Mouse (Mus musculus) heart, postnatal 25 days (tissue): ENCODE measurements around the gene Cd47. TPM values are rescaled to one million over a fixed set of nuclear protein-coding genes. Genes with fewer than 3 reads are reported as not detected.

Experiments
- DNase-seq: peaks from one replicate; pipeline ENCODE4 v3.0.0; 2022; ENCODE audit warnings: low spot score
- intact Hi-C: fragments of 180-260 bp; cut with DNase I; formaldehyde crosslinking; loops from one replicate; pipeline ENCODE4 v1.15.1; 2025
- total RNA-seq, 2 experiments: library from RNA; stranded (reverse); gene quantifications; 2 replicates each; pipeline ENCODE4 v1.2.3; 2021

The Cd47 gene
- total RNA-seq, 2 experiments from 2014 or later, result 73.5 to 76.4 TPM

- no peak for DNase-seq
- intact Hi-C loops, result no loop called here
Measured at GRCm38 (mm10) chr16:49783369-49783768, 17.0 kb upstream of the Cd47 start.

GRCm38 (mm10) chr16:49786116-49786515, 14.2 kb upstream of the Cd47 start:
- DNase-seq, result no peak
- intact Hi-C loops, result no loop called here

GRCm38 (mm10) chr16:49787714-49788113, 12.6 kb upstream of the Cd47 start:
- no peak for DNase-seq
- intact Hi-C loops, result no loop called here

- no peak for DNase-seq
- intact Hi-C loops, result no loop called here
Measured at GRCm38 (mm10) chr16:49790575-49791465, 9.5 kb upstream of the Cd47 start.

GRCm38 (mm10) chr16:49792446-49792878, 7.9 kb upstream of the Cd47 start:
- intact Hi-C loops, result no loop called here
- no peak for DNase-seq

GRCm38 (mm10) chr16:49793596-49793995, 6.7 kb upstream of the Cd47 start:
- no peak for DNase-seq
- intact Hi-C loops, result no loop called here

GRCm38 (mm10) chr16:49796271-49796670, 4.1 kb upstream of the Cd47 start:
- intact Hi-C loops, result no loop called here

GRCm38 (mm10) chr16:49796954-49797353, 3.4 kb upstream of the Cd47 start:
- intact Hi-C loops, result no loop called here
- no peak for DNase-seq

More at GRCm38 (mm10) chr16:49796271-49796670, 4.1 kb upstream of the Cd47 start:
- DNase-seq, result no peak

GRCm38 (mm10) chr16:49798790-49799189, 1.5 kb upstream of the Cd47 start:
- DNase-seq, result no peak

GRCm38 (mm10) chr16:49800996-49801395, 663 bp downstream of the Cd47 start:
- intact Hi-C loops, result no loop called here
- DNase-seq, result no peak

More at GRCm38 (mm10) chr16:49798790-49799189, 1.5 kb upstream of the Cd47 start:
- intact Hi-C loops, result no loop called here

GRCm38 (mm10) chr16:49801399-49801798, 1.1 kb downstream of the Cd47 start:
- intact Hi-C loops, result no loop called here
- no peak for DNase-seq

GRCm38 (mm10) chr16:49802993-49803392, 2.7 kb downstream of the Cd47 start:
- intact Hi-C loops, result no loop called here
- no peak for DNase-seq

- no peak for DNase-seq
Measured at GRCm38 (mm10) chr16:49803932-49804461, 3.7 kb downstream of the Cd47 start.

GRCm38 (mm10) chr16:49806920-49807319, 6.6 kb downstream of the Cd47 start:
- DNase-seq, result no peak
- intact Hi-C loops, result loop anchor here (5.0 kb wide), 1 partner anchor 45 kb away; no protein-coding TSS in a partner anchor

More at GRCm38 (mm10) chr16:49803932-49804461, 3.7 kb downstream of the Cd47 start:
- intact Hi-C loops, result no loop called here

GRCm38 (mm10) chr16:49807419-49807841, 7.1 kb downstream of the Cd47 start:
- intact Hi-C loops, result loop anchor here (5.0 kb wide), 1 partner anchor 45 kb away; no protein-coding TSS in a partner anchor
- DNase-seq, result no peak

GRCm38 (mm10) chr16:49807862-49808430, 7.6 kb downstream of the Cd47 start:
- intact Hi-C loops, result loop anchor here (5.0 kb wide), 1 partner anchor 44 kb away; no protein-coding TSS in a partner anchor
- DNase-seq, result no peak

- intact Hi-C loops, result no loop called here
- DNase-seq, result no peak
Measured at GRCm38 (mm10) chr16:49811897-49812296, 11.6 kb downstream of the Cd47 start.

GRCm38 (mm10) chr16:49812821-49813616, 12.7 kb downstream of the Cd47 start:
- intact Hi-C loops, result no loop called here
- no peak for DNase-seq

- no peak for DNase-seq
- intact Hi-C loops, result no loop called here
Measured at GRCm38 (mm10) chr16:49814419-49814818, 14.1 kb downstream of the Cd47 start.

GRCm38 (mm10) chr16:49816889-49817288, 16.6 kb downstream of the Cd47 start:
- intact Hi-C loops, result no loop called here
- DNase-seq, result no peak
